Mouse (Mus musculus): Measurements from ENCODE around the gene Kansl1. TPM values are rescaled to one million over a fixed set of nuclear protein-coding genes. Genes with fewer than 3 reads are reported as not detected.

Kansl1 gene
- total RNA-seq, 1 experiment, result 37.7 TPM

DNA sequence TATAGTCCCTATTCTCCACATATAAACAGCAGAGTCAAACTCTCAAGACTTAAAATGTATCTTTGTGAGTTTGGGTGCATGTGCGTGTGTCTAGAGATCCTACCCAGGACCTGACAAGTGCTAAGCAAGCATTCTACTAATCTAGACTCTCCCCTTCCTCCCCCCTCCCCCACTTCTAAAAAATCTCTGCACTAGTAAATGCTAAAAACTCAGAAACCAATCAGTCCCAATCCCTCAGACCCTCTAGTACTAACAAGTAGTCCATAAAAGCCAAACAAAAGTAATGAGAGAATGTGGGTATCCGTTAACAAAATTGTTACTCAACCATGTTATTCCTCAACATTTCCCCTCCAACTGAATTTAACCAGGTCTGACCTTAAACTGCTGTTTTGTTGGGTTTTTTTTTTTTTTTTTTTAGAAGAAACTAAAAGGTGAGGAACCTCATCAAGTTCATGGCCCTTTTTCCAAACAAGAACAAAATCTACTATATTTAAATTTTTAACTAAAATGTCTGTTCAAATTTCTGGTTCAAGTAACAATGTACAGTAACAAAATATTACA is 32.2 kb downstream of the Kansl1 start:
- Histone ChIP-seq H3K4me1 (ENCODE audit: control insufficient read depth in 2 of 2, insufficient read depth in 2 of 2, low read length in 2 of 2, poor library complexity in 1 of 2) (peaks cover 0 to 15% of the 10 kb centered on the region in 2 experiments; a peak in 1 of 4 replicates), H3K9ac (ENCODE audit: insufficient read depth, low read depth, low read length, poor library complexity, severe bottlenecking) (no peak overlapping the region), H3K4me3 (ENCODE audit: insufficient read depth in 1 of 2, low read depth in 1 of 2, low read length in 2 of 2, poor library complexity in 1 of 2, severe bottlenecking in 1 of 2) (no peak overlapping the region), H3K27ac (ENCODE audit: insufficient read depth, low read depth, low read length, poor library complexity, severe bottlenecking) (no peak overlapping the region), H3K36me3 (ENCODE audit: control insufficient read depth, insufficient read depth, low read length, poor library complexity, severe bottlenecking) (no peaks in the 10 kb centered on the region), H3K9me3 (ENCODE audit: control insufficient read depth, insufficient read depth, low read depth, low read length) (no peaks in the 10 kb centered on the region)
- no peak for DNase-seq (ENCODE audit: low read depth, low spot score)
- TF ChIP-seq ZNF384 (IDR thresholded peaks at IDR 0.05; ENCODE audit: low read depth, low read length), result no peak
- TF ChIP-seq CHD2 (IDR thresholded peaks at IDR 0.05; ENCODE audit: low read depth, low read length), result no peak
- no peak for TF ChIP-seq ZC3H11A (IDR thresholded peaks at IDR 0.05; ENCODE audit: borderline replicate concordance, low read depth, low read length)
- TF ChIP-seq HCFC1 (IDR thresholded peaks at IDR 0.05; ENCODE audit: borderline replicate concordance, insufficient read depth, low read length), result no peak
- no peak for TF ChIP-seq MAFK (IDR thresholded peaks at IDR 0.05; ENCODE audit: insufficient read depth, low read depth, low read length)
- in situ Hi-C loops (cut with MboI; ENCODE audit: low sequenced_read_pairs in 2 of 2, unreplicated experiment in 2 of 2), result no loop called here

DNA sequence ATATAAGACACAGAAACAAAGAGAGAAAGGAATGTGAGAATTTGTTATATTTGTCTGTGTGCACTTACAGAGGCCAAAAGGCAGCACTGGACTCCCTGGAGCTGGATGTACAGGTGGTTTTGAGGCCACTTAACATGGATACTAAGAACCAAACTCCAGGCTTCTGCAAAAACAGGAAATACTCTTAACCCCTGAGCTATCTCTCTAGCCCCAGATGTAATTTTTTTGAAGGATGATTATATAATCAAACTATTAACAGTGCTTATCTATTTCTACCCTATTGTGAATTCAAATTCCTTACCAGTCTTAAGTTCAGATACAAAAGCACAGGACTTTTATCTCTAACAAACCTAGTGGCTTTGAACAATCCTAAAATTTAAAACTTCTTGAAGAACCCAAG is 32.9 kb downstream of the Kansl1 start:
- DNase-seq (ENCODE audit: low read depth, low spot score), result no peak
- H3K27ac ChIP-seq (ENCODE audit: insufficient read depth, low read depth, low read length, poor library complexity, severe bottlenecking), result no peak overlapping the region
- peaks cover 0 to 15% of the 10 kb centered on the region in 2 experiments; a peak in 1 of 4 replicates for H3K4me1 ChIP-seq (ENCODE audit: control insufficient read depth in 2 of 2, insufficient read depth in 2 of 2, low read length in 2 of 2, poor library complexity in 1 of 2)
- H3K9me3 ChIP-seq (ENCODE audit: control insufficient read depth, insufficient read depth, low read depth, low read length), result no peaks in the 10 kb centered on the region
- no peaks in the 10 kb centered on the region for H3K36me3 ChIP-seq (ENCODE audit: control insufficient read depth, insufficient read depth, low read length, poor library complexity, severe bottlenecking)
- H3K9ac ChIP-seq (ENCODE audit: insufficient read depth, low read depth, low read length, poor library complexity, severe bottlenecking), result no peak overlapping the region
- in situ Hi-C loops (cut with MboI; ENCODE audit: low sequenced_read_pairs in 2 of 2, unreplicated experiment in 2 of 2), result no loop called here
- H3K4me3 ChIP-seq (ENCODE audit: insufficient read depth in 1 of 2, low read depth in 1 of 2, low read length in 2 of 2, poor library complexity in 1 of 2, severe bottlenecking in 1 of 2), result no peak overlapping the region
- no peak for TF ChIP-seq ZNF384 (IDR thresholded peaks at IDR 0.05; ENCODE audit: low read depth, low read length)
- no peak for TF ChIP-seq HCFC1 (IDR thresholded peaks at IDR 0.05; ENCODE audit: borderline replicate concordance, insufficient read depth, low read length)
- TF ChIP-seq ZC3H11A (IDR thresholded peaks at IDR 0.05; ENCODE audit: borderline replicate concordance, low read depth, low read length), result no peak
- no peak for TF ChIP-seq MAFK (IDR thresholded peaks at IDR 0.05; ENCODE audit: insufficient read depth, low read depth, low read length)
- no peak for TF ChIP-seq CHD2 (IDR thresholded peaks at IDR 0.05; ENCODE audit: low read depth, low read length)

DNA sequence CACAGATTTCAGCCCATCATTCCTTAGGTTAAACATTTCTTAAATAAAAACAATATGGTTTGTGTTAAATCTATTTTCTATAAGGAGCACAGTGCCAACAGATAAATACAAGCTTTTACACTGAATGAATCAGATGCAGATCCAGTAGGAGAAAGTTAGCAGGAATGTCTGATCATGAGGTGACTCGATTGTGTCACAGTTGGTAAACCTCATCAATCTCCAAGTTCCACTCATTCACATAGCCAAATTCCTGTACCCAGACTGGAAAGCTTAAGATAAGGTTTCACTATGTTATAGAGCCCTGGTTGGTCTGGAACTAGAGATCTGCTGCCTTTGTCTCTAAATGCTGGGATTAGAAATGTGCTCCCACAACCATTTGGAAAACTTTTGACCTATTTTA is 33.5 kb downstream of the Kansl1 start:
- peaks cover 0 to 14% of the 10 kb centered on the region in 2 experiments; a peak in 1 of 4 replicates for H3K4me1 ChIP-seq (ENCODE audit: control insufficient read depth in 2 of 2, insufficient read depth in 2 of 2, low read length in 2 of 2, poor library complexity in 1 of 2)
- no peak for DNase-seq (ENCODE audit: low read depth, low spot score)
- no peaks in the 10 kb centered on the region for H3K36me3 ChIP-seq (ENCODE audit: control insufficient read depth, insufficient read depth, low read length, poor library complexity, severe bottlenecking)
- H3K4me3 ChIP-seq (ENCODE audit: insufficient read depth in 1 of 2, low read depth in 1 of 2, low read length in 2 of 2, poor library complexity in 1 of 2, severe bottlenecking in 1 of 2), result no peak overlapping the region
- H3K9me3 ChIP-seq (ENCODE audit: control insufficient read depth, insufficient read depth, low read depth, low read length), result no peaks in the 10 kb centered on the region
- no peak overlapping the region for H3K9ac ChIP-seq (ENCODE audit: insufficient read depth, low read depth, low read length, poor library complexity, severe bottlenecking)
- in situ Hi-C loops (cut with MboI; ENCODE audit: low sequenced_read_pairs in 2 of 2, unreplicated experiment in 2 of 2), result no loop called here
- TF ChIP-seq ZC3H11A (IDR thresholded peaks at IDR 0.05; ENCODE audit: borderline replicate concordance, low read depth, low read length) (no peak), CHD2 (IDR thresholded peaks at IDR 0.05; ENCODE audit: low read depth, low read length) (no peak), ZNF384 (IDR thresholded peaks at IDR 0.05; ENCODE audit: low read depth, low read length) (no peak), HCFC1 (IDR thresholded peaks at IDR 0.05; ENCODE audit: borderline replicate concordance, insufficient read depth, low read length) (no peak), MAFK (IDR thresholded peaks at IDR 0.05; ENCODE audit: insufficient read depth, low read depth, low read length) (no peak)
- H3K27ac ChIP-seq (ENCODE audit: insufficient read depth, low read depth, low read length, poor library complexity, severe bottlenecking), result no peak overlapping the region

DNA sequence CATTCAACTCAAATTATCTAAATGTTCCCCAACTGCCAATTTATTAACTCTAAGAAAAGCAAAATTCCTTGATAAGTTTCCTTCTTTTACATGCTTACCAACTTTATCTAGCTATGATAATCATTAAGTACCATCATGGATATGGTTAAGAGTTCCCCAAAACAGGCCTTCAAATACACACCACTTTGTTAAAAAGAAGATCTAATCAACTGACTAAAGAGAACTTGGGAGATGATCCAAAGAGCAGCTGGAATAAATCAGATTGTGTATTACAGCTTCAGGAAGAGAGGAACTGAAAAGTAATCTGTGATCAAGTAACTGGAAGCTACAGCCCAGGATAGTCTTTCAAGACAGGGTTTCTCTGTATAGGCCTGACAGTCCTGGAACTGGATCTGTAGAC is 36.4 kb downstream of the Kansl1 start:
- no peak overlapping the region for H3K27ac ChIP-seq (ENCODE audit: insufficient read depth, low read depth, low read length, poor library complexity, severe bottlenecking)
- no peak for TF ChIP-seq MAFK (IDR thresholded peaks at IDR 0.05; ENCODE audit: insufficient read depth, low read depth, low read length)
- TF ChIP-seq CHD2 (IDR thresholded peaks at IDR 0.05; ENCODE audit: low read depth, low read length), result no peak
- TF ChIP-seq HCFC1 (IDR thresholded peaks at IDR 0.05; ENCODE audit: borderline replicate concordance, insufficient read depth, low read length), result no peak
- no peak for TF ChIP-seq ZC3H11A (IDR thresholded peaks at IDR 0.05; ENCODE audit: borderline replicate concordance, low read depth, low read length)
- TF ChIP-seq ZNF384 (IDR thresholded peaks at IDR 0.05; ENCODE audit: low read depth, low read length), result no peak

More for the DNA sequence above, 36.4 kb downstream of the Kansl1 start:
- Histone ChIP-seq H3K4me1 (ENCODE audit: control insufficient read depth in 2 of 2, insufficient read depth in 2 of 2, low read length in 2 of 2, poor library complexity in 1 of 2) (no peaks in the 10 kb centered on the region; a peak in 1 of 4 replicates), H3K36me3 (ENCODE audit: control insufficient read depth, insufficient read depth, low read length, poor library complexity, severe bottlenecking) (no peaks in the 10 kb centered on the region), H3K9me3 (ENCODE audit: control insufficient read depth, insufficient read depth, low read depth, low read length) (no peaks in the 10 kb centered on the region), H3K9ac (ENCODE audit: insufficient read depth, low read depth, low read length, poor library complexity, severe bottlenecking) (no peak overlapping the region), H3K4me3 (ENCODE audit: insufficient read depth in 1 of 2, low read depth in 1 of 2, low read length in 2 of 2, poor library complexity in 1 of 2, severe bottlenecking in 1 of 2) (no peak overlapping the region)
- in situ Hi-C loops (cut with MboI; ENCODE audit: low sequenced_read_pairs in 2 of 2, unreplicated experiment in 2 of 2), result no loop called here
- no peak for DNase-seq (ENCODE audit: low read depth, low spot score)
